Mouse (Mus musculus): ENCODE data around the gene Ammecr1. TPM values are rescaled to one million over a fixed set of nuclear protein-coding genes. Genes with fewer than 3 reads are reported as not detected.
A peak's percentile ranks its signal among the peaks of the same experiment; 100 is the strongest.

Ammecr1 gene
- polyA plus RNA-seq, 1 experiment from 2014 or later = 20.8 TPM

GRCm38 (mm10) chrX:142828184-142828908, 138.2 kb downstream of the Ammecr1 start:
- Histone ChIP-seq H3K27me3 (no peaks in the 10 kb centered on the region), H3K4me1 (replicated peaks) (peaks cover 44% of the 10 kb centered on the region), H3K9ac (no peak overlapping the region), H3K4me3 (no peak overlapping the region), H3K27ac (peak overlapping the region; percentile 60), H3K4me2 (no peak overlapping the region), H3K36me3 (no peaks in the 10 kb centered on the region), H3K9me3 (replicated peaks) (no peaks in the 10 kb centered on the region)
- 55% methylated on average over 13 of the region's 13 CpGs for WGBS
- no peak for ATAC-seq (replicated peaks; ENCODE audit: insufficient number of reproducible peaks, insufficient read depth, low FRiP score, low read depth)

GRCm38 (mm10) chrX:142827644-142828043, 138.9 kb downstream of the Ammecr1 start:
- H3K4me3 ChIP-seq = no peak overlapping the region
- no peak overlapping the region for H3K9ac ChIP-seq
- H3K27me3 ChIP-seq = no peaks in the 10 kb centered on the region
- 34% methylated on average over 1 of the region's 1 CpGs for WGBS
- no peaks in the 10 kb centered on the region for H3K9me3 ChIP-seq (replicated peaks)
- H3K36me3 ChIP-seq = no peaks in the 10 kb centered on the region
- H3K4me2 ChIP-seq = no peak overlapping the region
- no peak overlapping the region for H3K27ac ChIP-seq
- H3K4me1 ChIP-seq (replicated peaks) = peaks cover 38% of the 10 kb centered on the region
- no peak for ATAC-seq (replicated peaks; ENCODE audit: insufficient number of reproducible peaks, insufficient read depth, low FRiP score, low read depth)

DNA sequence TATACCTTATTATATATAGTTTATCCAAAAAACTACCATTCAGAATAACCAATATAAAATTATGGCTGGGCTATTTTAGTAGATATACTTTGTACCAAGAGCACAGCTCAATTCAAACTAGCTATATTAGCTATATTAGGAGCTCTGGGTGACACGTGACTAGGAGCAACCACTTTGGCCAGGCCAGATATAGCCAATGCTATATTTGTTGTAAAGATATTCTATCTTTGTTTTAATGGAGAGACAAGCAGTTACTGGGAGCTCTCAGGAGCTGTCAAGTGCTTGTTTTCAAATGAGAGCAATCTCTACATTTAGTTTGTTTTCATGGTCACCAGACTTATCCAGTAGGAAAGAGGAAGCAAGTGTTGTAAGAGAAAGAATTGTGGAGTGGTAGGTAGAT, 141.2 kb downstream of the Ammecr1 start:
- Histone ChIP-seq H3K27me3 (no peaks in the 10 kb centered on the region), H3K4me3 (peak overlapping the region; percentile 30; the same call in 1 of the 2 replicates), H3K27ac (peak overlapping the region; percentile 87), H3K4me1 (replicated peaks) (peaks cover 34% of the 10 kb centered on the region), H3K36me3 (no peaks in the 10 kb centered on the region), H3K4me2 (peak overlapping the region; percentile 39; the same call in 1 of the 2 replicates), H3K9me3 (replicated peaks) (no peaks in the 10 kb centered on the region), H3K9ac (no peak overlapping the region)
- ATAC-seq (replicated peaks; ENCODE audit: insufficient number of reproducible peaks, insufficient read depth, low FRiP score, low read depth) = peak; percentile 70
- WGBS = 31% methylated on average over 1 of the region's 1 CpGs

DNA sequence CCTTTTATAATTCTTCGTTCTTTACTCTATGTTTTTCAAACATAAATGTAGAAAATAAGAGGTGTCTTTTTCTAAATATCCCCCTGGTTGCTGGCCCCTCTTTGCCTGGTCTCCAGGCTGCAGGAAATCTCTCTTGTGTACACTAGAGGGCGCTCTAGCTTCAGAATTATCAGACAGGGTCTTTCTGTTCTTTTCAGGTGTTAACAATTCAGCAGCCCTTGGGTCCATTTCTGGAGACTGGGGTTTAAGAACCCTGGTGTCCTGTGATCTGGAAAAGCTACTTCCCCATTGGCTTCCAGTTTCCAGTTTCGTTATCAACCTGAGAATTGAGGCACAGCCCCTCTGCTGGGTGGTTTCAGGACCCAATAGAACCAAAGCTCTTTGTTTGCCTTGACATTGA, 144.7 kb downstream of the Ammecr1 start:
- WGBS = 30% methylated on average over 3 of the region's 3 CpGs
- H3K9ac ChIP-seq = no peak overlapping the region
- no peak for ATAC-seq (replicated peaks; ENCODE audit: insufficient number of reproducible peaks, insufficient read depth, low FRiP score, low read depth)
- no peaks in the 10 kb centered on the region for H3K9me3 ChIP-seq (replicated peaks)
- 0 out of 2 replicates have a peak overlapping the region, but pooled peaks have one; percentile 16 for H3K27ac ChIP-seq
- no peak overlapping the region for H3K4me2 ChIP-seq
- H3K4me3 ChIP-seq = no peak overlapping the region
- H3K27me3 ChIP-seq = no peaks in the 10 kb centered on the region
- no peaks in the 10 kb centered on the region for H3K36me3 ChIP-seq
- H3K4me1 ChIP-seq (replicated peaks) = peaks cover 19% of the 10 kb centered on the region

- Histone ChIP-seq H3K9me3 (replicated peaks) (no peaks in the 10 kb centered on the region), H3K36me3 (no peaks in the 10 kb centered on the region), H3K27ac (peak overlapping the region; percentile 47), H3K9ac (no peak overlapping the region), H3K27me3 (no peaks in the 10 kb centered on the region), H3K4me2 (no peak overlapping the region), H3K4me3 (no peak overlapping the region), H3K4me1 (replicated peaks) (peaks cover 14% of the 10 kb centered on the region)
- WGBS = 51% methylated on average over 6 of the region's 6 CpGs
- ATAC-seq (replicated peaks; ENCODE audit: insufficient number of reproducible peaks, insufficient read depth, low FRiP score, low read depth) = no peak
Observed at GRCm38 (mm10) chrX:142821239-142821638, 145.3 kb downstream of the Ammecr1 start.

- ATAC-seq (replicated peaks; ENCODE audit: insufficient number of reproducible peaks, insufficient read depth, low FRiP score, low read depth) = no peak
- Histone ChIP-seq H3K9me3 (replicated peaks) (no peaks in the 10 kb centered on the region), H3K9ac (no peak overlapping the region), H3K4me2 (no peak overlapping the region), H3K27me3 (no peaks in the 10 kb centered on the region), H3K27ac (no peak overlapping the region), H3K36me3 (no peaks in the 10 kb centered on the region), H3K4me3 (no peak overlapping the region), H3K4me1 (replicated peaks) (peaks cover 11% of the 10 kb centered on the region)
- WGBS = 43% methylated on average over 10 of the region's 10 CpGs
Observed at GRCm38 (mm10) chrX:142818057-142818682, 148.4 kb downstream of the Ammecr1 start.

- H3K4me3 ChIP-seq = no peak overlapping the region
- WGBS = 18% methylated on average over 6 of the region's 6 CpGs
- no peak overlapping the region for H3K27ac ChIP-seq
- H3K4me1 ChIP-seq (replicated peaks) = no peaks in the 10 kb centered on the region
- H3K4me2 ChIP-seq = no peak overlapping the region
- H3K9ac ChIP-seq = no peak overlapping the region
- H3K27me3 ChIP-seq = no peaks in the 10 kb centered on the region
- H3K36me3 ChIP-seq = no peaks in the 10 kb centered on the region
- no peaks in the 10 kb centered on the region for H3K9me3 ChIP-seq (replicated peaks)
- ATAC-seq (replicated peaks; ENCODE audit: insufficient number of reproducible peaks, insufficient read depth, low FRiP score, low read depth) = 0 out of 2 replicates have a peak, but pooled peaks have one; percentile 18
Observed at GRCm38 (mm10) chrX:142813146-142813545, 153.4 kb downstream of the Ammecr1 start.

- ATAC-seq (replicated peaks; ENCODE audit: insufficient number of reproducible peaks, insufficient read depth, low FRiP score, low read depth) = no peak
- no peak overlapping the region for H3K9ac ChIP-seq
- H3K27me3 ChIP-seq = no peaks in the 10 kb centered on the region
- no peak overlapping the region for H3K27ac ChIP-seq
- no peak overlapping the region for H3K4me3 ChIP-seq
- H3K4me2 ChIP-seq = no peak overlapping the region
- H3K4me1 ChIP-seq (replicated peaks) = peaks cover 10% of the 10 kb centered on the region
- 39% methylated on average over 9 of the region's 9 CpGs for WGBS
- no peaks in the 10 kb centered on the region for H3K36me3 ChIP-seq
- no peaks in the 10 kb centered on the region for H3K9me3 ChIP-seq (replicated peaks)
Observed at GRCm38 (mm10) chrX:142808411-142808810, 158.1 kb downstream of the Ammecr1 start.

DNA sequence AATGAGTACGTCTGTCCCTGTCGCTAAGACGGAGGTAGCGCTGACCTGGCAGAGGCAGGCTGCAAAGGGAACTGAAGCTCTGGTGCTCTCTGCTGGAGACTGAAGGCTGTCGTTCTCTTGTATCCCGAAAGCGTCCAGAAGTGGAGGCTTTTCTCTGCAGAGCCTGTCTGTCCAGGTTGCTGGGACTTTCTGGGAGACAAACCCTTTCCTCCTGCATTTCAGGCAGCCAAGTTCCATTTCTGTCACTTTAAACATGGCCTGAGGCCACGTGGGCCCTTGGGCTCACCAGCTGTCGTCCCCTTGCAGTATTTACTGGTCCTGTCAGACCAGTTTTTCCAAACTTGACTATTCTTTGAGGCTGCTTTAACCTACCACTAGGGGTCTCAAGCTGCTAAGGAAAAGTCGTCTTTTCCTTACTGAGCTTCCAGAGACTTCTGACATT, 159.9 kb downstream of the Ammecr1 start:
- 0 out of 2 replicates have a peak overlapping the region, but pooled peaks have one; percentile 13 for H3K4me2 ChIP-seq
- H3K36me3 ChIP-seq = no peaks in the 10 kb centered on the region
- peak; percentile 54; the same call in 1 of the 2 replicates for ATAC-seq (replicated peaks; ENCODE audit: insufficient number of reproducible peaks, insufficient read depth, low FRiP score, low read depth)
- peaks cover 13% of the 10 kb centered on the region for H3K4me1 ChIP-seq (replicated peaks)
- H3K27ac ChIP-seq = no peak overlapping the region
- no peak overlapping the region for H3K4me3 ChIP-seq
- WGBS = 25% methylated on average over 10 of the region's 10 CpGs
- H3K9ac ChIP-seq = no peak overlapping the region
- H3K9me3 ChIP-seq (replicated peaks) = no peaks in the 10 kb centered on the region
- H3K27me3 ChIP-seq = no peaks in the 10 kb centered on the region

DNA sequence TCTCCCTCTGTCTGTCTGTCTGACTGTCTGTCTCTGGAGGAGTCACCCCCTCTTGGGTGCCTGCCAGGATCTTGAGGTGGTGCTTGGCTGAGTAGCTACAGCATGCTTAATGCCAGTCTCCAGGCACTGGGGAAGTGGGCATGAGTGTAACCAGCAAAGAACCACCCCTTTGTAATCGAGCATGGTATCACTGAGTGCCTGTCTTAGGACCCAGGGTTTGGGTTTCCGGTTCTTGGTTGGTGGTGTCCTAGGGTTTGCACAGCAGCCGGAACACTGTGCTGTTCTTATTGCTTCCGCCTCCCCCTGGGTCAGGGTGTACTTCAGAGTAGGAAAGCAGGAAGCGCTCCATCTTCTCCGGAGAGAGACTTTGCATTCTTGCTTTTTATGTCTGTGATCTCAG, 160.4 kb downstream of the Ammecr1 start:
- Histone ChIP-seq H3K27ac (no peak overlapping the region), H3K27me3 (no peaks in the 10 kb centered on the region), H3K4me2 (0 out of 2 replicates have a peak overlapping the region, but pooled peaks have one; percentile 13), H3K4me3 (no peak overlapping the region), H3K36me3 (no peaks in the 10 kb centered on the region), H3K9ac (no peak overlapping the region), H3K9me3 (replicated peaks) (no peaks in the 10 kb centered on the region), H3K4me1 (replicated peaks) (peaks cover 13% of the 10 kb centered on the region)
- whole genome bisulfite sequencing = 64% methylated on average over 6 of the region's 6 CpGs
- no peak for ATAC-seq (replicated peaks; ENCODE audit: insufficient number of reproducible peaks, insufficient read depth, low FRiP score, low read depth)

GRCm38 (mm10) chrX:142804596-142804995, 161.9 kb downstream of the Ammecr1 start:
- no peaks in the 10 kb centered on the region for H3K36me3 ChIP-seq
- ATAC-seq (replicated peaks; ENCODE audit: insufficient number of reproducible peaks, insufficient read depth, low FRiP score, low read depth) = no peak
- no peaks in the 10 kb centered on the region for H3K27me3 ChIP-seq
- H3K9me3 ChIP-seq (replicated peaks) = no peaks in the 10 kb centered on the region
- H3K4me2 ChIP-seq = no peak overlapping the region
- no peak overlapping the region for H3K9ac ChIP-seq
- WGBS = 78% methylated on average over 3 of the region's 3 CpGs
- no peak overlapping the region for H3K27ac ChIP-seq
- H3K4me3 ChIP-seq = no peak overlapping the region
- H3K4me1 ChIP-seq (replicated peaks) = peaks cover 13% of the 10 kb centered on the region

Measured in heart, embryonic 15.5 days (tissue).